Comparison of ENCODE assay signal across 10 mouse cellular contexts in genomic region chr17:34984218-34984617, GRCm38 (mm10). TPM values are rescaled to one million over a fixed set of nuclear protein-coding genes. Genes with fewer than 3 reads are reported as not detected.
DNase-seq lines count a peak whose midpoint lies in the region; ATAC-seq and TF ChIP-seq lines count a peak whose summit lies in the region.
"Had no signal": no experiment of that assay in that cellular context is flagged by ENCODE, and none has a peak within 500 bp of the region (broad histone marks: within the 10 kb centered on the region; RNA-seq: fewer than 3 reads in every experiment).

No protein-coding gene starts in this region.

- intact Hi-C loops in heart, postnatal 14 days (cut with DNase I): loop anchor here (5.0 kb wide), 2 partner anchors 72 to 132 kb away; partner anchors contain the start of genes Nelfe, Skiv2l and Slc44a4

- H3K4me1 ChIP-seq in heart, embryonic 12.5 days (replicated peaks): peaks cover 11% of the 10 kb centered on the region
- peaks cover 12% of the 10 kb centered on the region for H3K4me1 ChIP-seq in midbrain, embryonic 14.5 days (ENCODE audit: control insufficient read depth, insufficient read depth, low read length)
- peaks cover 27% of the 10 kb centered on the region for H3K4me1 ChIP-seq in midbrain, embryonic 10.5 days
- H3K4me1 ChIP-seq in cortical plate, adult 2 months (ENCODE audit: control insufficient read depth, insufficient read depth, low read length): no peaks in the 10 kb centered on the region

- no peaks in the 10 kb centered on the region for H3K9me3 ChIP-seq in heart, embryonic 12.5 days (replicated peaks)
- no peaks in the 10 kb centered on the region for H3K9me3 ChIP-seq in midbrain, embryonic 14.5 days (ENCODE audit: control insufficient read depth, low read length)
- H3K9me3 ChIP-seq in midbrain, embryonic 10.5 days (replicated peaks): no peaks in the 10 kb centered on the region
- H3K9me3 ChIP-seq: embryonic facial prominence, embryonic 15.5 days had no signal

- no peak overlapping the region for H3K4me2 ChIP-seq in heart, embryonic 12.5 days
- H3K4me2 ChIP-seq in midbrain, embryonic 14.5 days (ENCODE audit: low read length): no peak overlapping the region
- H3K4me2 ChIP-seq: embryonic facial prominence, embryonic 15.5 days had no signal

- peak; percentile 40; the same call in 1 of the 2 replicates for TF ChIP-seq CTCF in cortical plate, adult 2 months (IDR thresholded peaks at IDR 0.05; ENCODE audit: extremely low read depth, insufficient read depth, low read length)

- H3K4me3 ChIP-seq in heart, embryonic 12.5 days: no peak overlapping the region
- H3K4me3 ChIP-seq in midbrain, embryonic 14.5 days (replicated peaks; ENCODE audit: low read depth, low read length): no peak overlapping the region
- no peak overlapping the region for H3K4me3 ChIP-seq in midbrain, embryonic 10.5 days
- H3K4me3 ChIP-seq in cortical plate, adult 2 months (ENCODE audit: insufficient read depth, low read length): no peak overlapping the region
- H3K4me3 ChIP-seq: embryonic facial prominence, embryonic 15.5 days had no signal

- no peak for DNase-seq in heart, postnatal 14 days
- DNase-seq in midbrain, embryonic 14.5 days: peak; percentile 73
- no peak for DNase-seq in midbrain, embryonic 10.5 days (ENCODE audit: low spot score)
- peak; percentile 79 for DNase-seq in splenic B cell, adult 2 months (ENCODE audit: low read depth, low spot score)
- no peak for DNase-seq in testis, postnatal 10 days (ENCODE audit: low spot score)

- H3K27ac ChIP-seq in heart, embryonic 12.5 days (ENCODE audit: poor library complexity, severe bottlenecking): no peak overlapping the region
- H3K27ac ChIP-seq in midbrain, embryonic 14.5 days (replicated peaks; ENCODE audit: low read depth, low read length): no peak overlapping the region
- no peak overlapping the region for H3K27ac ChIP-seq in midbrain, embryonic 10.5 days (replicated peaks)
- H3K27ac ChIP-seq in cortical plate, adult 2 months (ENCODE audit: insufficient read depth, low read length): no peak overlapping the region
- H3K27ac ChIP-seq: embryonic facial prominence, embryonic 15.5 days had no signal

- no peak for ATAC-seq in heart, embryonic 12.5 days (ENCODE audit: insufficient number of reproducible peaks, low FRiP score)
- no peak for ATAC-seq in midbrain, embryonic 14.5 days (ENCODE audit: low FRiP score, low TSS enrichment)
- ATAC-seq in cerebellum, adult (ENCODE audit: insufficient number of reproducible peaks, low FRiP score, low TSS enrichment): no peak

- 76% methylated on average over 2 of the region's 2 CpGs for WGBS in heart, embryonic 12.5 days
- WGBS in midbrain, embryonic 14.5 days: 78% methylated on average over 2 of the region's 2 CpGs
- WGBS in midbrain, embryonic 10.5 days: 73% methylated on average over 2 of the region's 2 CpGs

- no peak for TF ChIP-seq POLR2A in cortical plate, adult 2 months (IDR thresholded peaks at IDR 0.05; ENCODE audit: extremely low read depth, insufficient read depth, low read length)

- peaks cover 29% of the 10 kb centered on the region for H3K36me3 ChIP-seq in heart, embryonic 12.5 days
- peaks cover 24% of the 10 kb centered on the region for H3K36me3 ChIP-seq in midbrain, embryonic 14.5 days (ENCODE audit: control insufficient read depth, insufficient read depth, low read length)
- H3K36me3 ChIP-seq in midbrain, embryonic 10.5 days: peaks cover 56% of the 10 kb centered on the region
- H3K36me3 ChIP-seq in splenic B cell, adult 2 months (ENCODE audit: control insufficient read depth, insufficient read depth, low read length, poor library complexity, severe bottlenecking): no peaks in the 10 kb centered on the region; the same call in 1 of the 2 replicates

- peak overlapping the region; percentile 10; the same call in 1 of the 2 replicates for H3K9ac ChIP-seq in heart, embryonic 12.5 days
- H3K9ac ChIP-seq in midbrain, embryonic 14.5 days (replicated peaks; ENCODE audit: low read length): no peak overlapping the region
- H3K9ac ChIP-seq: embryonic facial prominence, embryonic 15.5 days had no signal

- no peaks in the 10 kb centered on the region for H3K27me3 ChIP-seq in heart, embryonic 12.5 days (replicated peaks)
- no peaks in the 10 kb centered on the region for H3K27me3 ChIP-seq in midbrain, embryonic 14.5 days (ENCODE audit: control insufficient read depth, insufficient read depth, low read length)
- no peaks in the 10 kb centered on the region for H3K27me3 ChIP-seq in midbrain, embryonic 10.5 days (ENCODE audit: low read depth, poor library complexity, severe bottlenecking)
- H3K27me3 ChIP-seq in splenic B cell, adult 2 months (ENCODE audit: control insufficient read depth, insufficient read depth, low read length, poor library complexity, severe bottlenecking): no peaks in the 10 kb centered on the region
- H3K27me3 ChIP-seq: embryonic facial prominence, embryonic 15.5 days had no signal

RNA-seq across cellular contexts. Expression of gene Lsm2, which starts 2.6 kb away (rescaled TPM):
- polyA plus RNA-seq in heart, embryonic 12.5 days (2016; fragmentation: Nextera tagmentation; extraction: Ambion mirVana): 143 and 145 TPM in 2 replicates
- total RNA-seq in heart, postnatal 14 days (2021): 10 to 100 TPM; 19.2 to 25.0 TPM
- 103 and 110 TPM in 2 replicates for polyA plus RNA-seq in midbrain, embryonic 14.5 days (2014; fragmentation: Nextera tagmentation; extraction: Ambion mirVana)
- 307 and 337 TPM in 2 replicates for polyA plus RNA-seq in midbrain, embryonic 10.5 days (2016; fragmentation: Nextera tagmentation; extraction: Ambion mirVana)
- 36.9 and 37.2 TPM in 2 replicates for polyA plus RNA-seq in cortical plate, adult 2 months (2012; rRNA removed)

RNA-seq across cellular contexts. Expression of gene Hspa1l, which starts 11.7 kb away (rescaled TPM):
- 2.9 and 3.1 TPM in 2 replicates for polyA plus RNA-seq in heart, embryonic 12.5 days (2016; fragmentation: Nextera tagmentation; extraction: Ambion mirVana)
- total RNA-seq in heart, postnatal 14 days (2021): 1 to 10 TPM; 2.7 to 4.7 TPM
- polyA plus RNA-seq in midbrain, embryonic 14.5 days (2014; fragmentation: Nextera tagmentation; extraction: Ambion mirVana): 1.6 and 2.3 TPM in 2 replicates
- polyA plus RNA-seq in midbrain, embryonic 10.5 days (2016; fragmentation: Nextera tagmentation; extraction: Ambion mirVana): 0.71 and 0.81 TPM in 2 replicates
- polyA plus RNA-seq in cortical plate, adult 2 months (2012; rRNA removed): 0.50 and 0.59 TPM in 2 replicates

RNA-seq across cellular contexts. Expression of gene Hspa1a, which starts 12.3 kb away (rescaled TPM):
- polyA plus RNA-seq in heart, embryonic 12.5 days (2016; fragmentation: Nextera tagmentation; extraction: Ambion mirVana): 6.2 and 6.4 TPM in 2 replicates
- total RNA-seq in heart, postnatal 14 days (2021): 1 to 10 TPM; 2.3 to 3.3 TPM
- 5.6 and 8.1 TPM in 2 replicates for polyA plus RNA-seq in midbrain, embryonic 14.5 days (2014; fragmentation: Nextera tagmentation; extraction: Ambion mirVana)
- 1.3 and 1.6 TPM in 2 replicates for polyA plus RNA-seq in midbrain, embryonic 10.5 days (2016; fragmentation: Nextera tagmentation; extraction: Ambion mirVana)
- polyA plus RNA-seq in cortical plate, adult 2 months (2012; rRNA removed): 12.0 and 14.0 TPM in 2 replicates

RNA-seq across cellular contexts. Expression of gene Gm20481, which starts 14.5 kb away (rescaled TPM):
- polyA plus RNA-seq in heart, embryonic 12.5 days (2016; fragmentation: Nextera tagmentation; extraction: Ambion mirVana): not detected in 2 replicates
- not detected for total RNA-seq in heart, postnatal 14 days (2021)
- polyA plus RNA-seq in midbrain, embryonic 14.5 days (2014; fragmentation: Nextera tagmentation; extraction: Ambion mirVana): 1.1 and 2.3 TPM in 2 replicates
- 0.27 TPM in 1 of 2 replicates, not detected in the other for polyA plus RNA-seq in midbrain, embryonic 10.5 days (2016; fragmentation: Nextera tagmentation; extraction: Ambion mirVana)
- polyA plus RNA-seq in cortical plate, adult 2 months (2012; rRNA removed): not detected in 2 replicates
- total RNA-seq: left cerebral cortex, postnatal 14 days had no signal
- polyA plus RNA-seq: embryonic facial prominence, embryonic 15.5 days had no signal

RNA-seq across cellular contexts. Expression of gene Vars, which starts 16.6 kb away (rescaled TPM):
- polyA plus RNA-seq in heart, embryonic 12.5 days (2016; fragmentation: Nextera tagmentation; extraction: Ambion mirVana): 82.6 TPM in 2 replicates
- 10 to 100 TPM; 24.5 to 26.0 TPM for total RNA-seq in heart, postnatal 14 days (2021)
- 43.4 and 51.1 TPM in 2 replicates for polyA plus RNA-seq in midbrain, embryonic 14.5 days (2014; fragmentation: Nextera tagmentation; extraction: Ambion mirVana)
- 177 and 210 TPM in 2 replicates for polyA plus RNA-seq in midbrain, embryonic 10.5 days (2016; fragmentation: Nextera tagmentation; extraction: Ambion mirVana)
- polyA plus RNA-seq in cortical plate, adult 2 months (2012; rRNA removed): 43.7 and 46.6 TPM in 2 replicates

Comparison
In these comparisons a context has a peak if more than half of its experiments do, and no peak if none do; other contexts are left out.
1. DNase-seq: peak in midbrain, embryonic 14.5 days (single experiment) and splenic B cell, adult 2 months (single experiment); none in heart, postnatal 14 days (0 of 2), midbrain, embryonic 10.5 days (single experiment) and testis, postnatal 10 days (single experiment).